Mouse (Mus musculus) myocyte (in vitro differentiated cells): Measurements from ENCODE around the gene Gnao1. TPM values are rescaled to one million over a fixed set of nuclear protein-coding genes. Genes with fewer than 3 reads are reported as not detected.

Source experiments
- H3K27me3 ChIP-seq: one replicate; pipeline ENCODE4 v1.6.1; 2011; ENCODE audit not compliant: control insufficient read depth, insufficient read depth, insufficient read length
- H3K36me3 ChIP-seq: one replicate; pipeline ENCODE4 v1.6.1; 2011; ENCODE audit not compliant: control insufficient read depth, insufficient read depth
- H3K4me2 ChIP-seq: one replicate; pipeline ENCODE4 v1.6.1; 2011; ENCODE audit warnings: low read depth, control low read depth
- H3K4me3 ChIP-seq: one replicate; pipeline ENCODE4 v1.5.1; 2011; ENCODE audit warnings: mild to moderate bottlenecking, control low read depth, moderate library complexity
- H3K79me2 ChIP-seq: one replicate; pipeline ENCODE4 v1.6.1; 2011; ENCODE audit not compliant: control insufficient read depth, insufficient read depth
- H3ac ChIP-seq: one replicate; pipeline ENCODE4 v1.6.1; 2011; ENCODE audit not compliant: control insufficient read depth, insufficient read length
- CEBPB ChIP-seq: IDR thresholded peaks from 2 replicates; pipeline ENCODE4 v1.6.1; 2011; ENCODE audit warnings: mild to moderate bottlenecking, moderate library complexity; ENCODE audit not compliant: poor library complexity, insufficient read depth, severe bottlenecking
- E2F4 ChIP-seq: IDR thresholded peaks from one replicate; pipeline ENCODE4 v1.6.1; 2011; ENCODE audit warnings: mild to moderate bottlenecking, control low read depth, moderate library complexity; ENCODE audit not compliant: insufficient read depth
- MAX ChIP-seq: IDR thresholded peaks from one replicate; pipeline ENCODE4 v1.6.1; 2011; ENCODE audit warnings: low read depth, mild to moderate bottlenecking, control low read depth
- MYOD1 ChIP-seq, 3 experiments: IDR thresholded peaks; one replicate each; pipeline ENCODE4 v1.6.1; 2011; ENCODE audit warnings: control low read depth in 2 of 3, low read depth in 2 of 3, mild to moderate bottlenecking in 2 of 3, moderate library complexity in 1 of 3; ENCODE audit not compliant: insufficient read length in 2 of 3, control insufficient read depth in 1 of 3
- MYOG ChIP-seq, 3 experiments: IDR thresholded peaks; one replicate each; pipeline ENCODE4 v1.6.1; 2011; ENCODE audit warnings: control low read depth in 2 of 3, low read depth in 2 of 3, mild to moderate bottlenecking in 2 of 3; ENCODE audit not compliant: insufficient read length in 2 of 3, control insufficient read depth in 1 of 3, insufficient read depth in 1 of 3
- POLR2A ChIP-seq: IDR thresholded peaks from one replicate; pipeline ENCODE4 v1.6.1; 2011; ENCODE audit warnings: low read depth, mild to moderate bottlenecking, control low read depth, moderate library complexity; ENCODE audit not compliant: insufficient read length
- POLR2AphosphoS2 ChIP-seq: IDR thresholded peaks from one replicate; pipeline ENCODE4 v1.6.1; 2011; ENCODE audit warnings: low read depth, control low read depth; ENCODE audit not compliant: insufficient read length
- REST ChIP-seq: IDR thresholded peaks from one replicate; pipeline ENCODE4 v1.6.1; 2011; ENCODE audit warnings: mild to moderate bottlenecking, control low read depth, moderate library complexity; ENCODE audit not compliant: insufficient read depth, insufficient read length
- SRF ChIP-seq: IDR thresholded peaks from one replicate; pipeline ENCODE4 v1.6.1; 2011; ENCODE audit warnings: low read depth; ENCODE audit not compliant: control insufficient read depth, insufficient read length
- TCF12 ChIP-seq: IDR thresholded peaks from one replicate; pipeline ENCODE4 v1.6.1; 2011; ENCODE audit warnings: mild to moderate bottlenecking, control low read depth; ENCODE audit not compliant: poor library complexity, insufficient read depth, severe bottlenecking
- TCF3 ChIP-seq: IDR thresholded peaks from one replicate; pipeline ENCODE4 v1.6.1; 2011; ENCODE audit warnings: low read depth, control low read depth; ENCODE audit not compliant: insufficient read length
- USF1 ChIP-seq: IDR thresholded peaks from one replicate; pipeline ENCODE4 v1.6.1; 2011; ENCODE audit warnings: low read depth, mild to moderate bottlenecking, control low read depth, moderate library complexity
- polyA plus RNA-seq: library from polyadenylated mRNA; unstranded; fragments of >200 nt; fragmentation: generic; extraction: Trizol; gene quantifications from one replicate; pipeline ENCODE4 v1.2.1, GENCODE M21; 2012; ENCODE audit warnings: missing spikeins

Gnao1 gene
- polyA plus RNA-seq, 1 experiment, result 31.8 TPM

- Histone ChIP-seq H3K4me2 (no peak overlapping the region), H3K79me2 (peaks cover 47% of the 10 kb centered on the region), H3K27me3 (no peaks in the 10 kb centered on the region), H3K36me3 (peaks cover 21% of the 10 kb centered on the region), H3ac (no peak overlapping the region), H3K4me3 (no peak overlapping the region)
- TF ChIP-seq SRF, result no peak
- no peak for TF ChIP-seq TCF3
- no peak for TF ChIP-seq E2F4
- no peak for TF ChIP-seq CEBPB
- no peak for TF ChIP-seq USF1
- no peak for TF ChIP-seq TCF12
- no peak for TF ChIP-seq POLR2AphosphoS2
- TF ChIP-seq POLR2A, result no peak
- TF ChIP-seq MYOD1 (IDR thresholded peaks at IDR 0.05; ENCODE audit: control insufficient read depth in 1 of 3, insufficient read length in 2 of 3, low read depth in 2 of 3), result no peak
- TF ChIP-seq REST, result no peak
- no peak for TF ChIP-seq MYOG (IDR thresholded peaks at IDR 0.05; ENCODE audit: control insufficient read depth in 1 of 3, insufficient read depth in 1 of 3, insufficient read length in 2 of 3, low read depth in 2 of 3)
- no peak for TF ChIP-seq MAX
Measured at GRCm38 (mm10) chr8:94004139-94004538, 194.4 kb downstream of the Gnao1 start.

- H3K4me2 ChIP-seq, result no peak overlapping the region
- peaks cover 5% of the 10 kb centered on the region for H3K36me3 ChIP-seq
- H3ac ChIP-seq, result no peak overlapping the region
- H3K27me3 ChIP-seq, result no peaks in the 10 kb centered on the region
- no peak for TF ChIP-seq REST
- TF ChIP-seq TCF3, result no peak
- TF ChIP-seq MYOD1 (IDR thresholded peaks at IDR 0.05; ENCODE audit: control insufficient read depth in 1 of 3, insufficient read length in 2 of 3, low read depth in 2 of 3), result no peak
- TF ChIP-seq SRF, result no peak
- TF ChIP-seq TCF12, result no peak
- TF ChIP-seq POLR2AphosphoS2, result no peak
- no peak for TF ChIP-seq USF1
- TF ChIP-seq MYOG (IDR thresholded peaks at IDR 0.05; ENCODE audit: control insufficient read depth in 1 of 3, insufficient read depth in 1 of 3, insufficient read length in 2 of 3, low read depth in 2 of 3), result no peak
- TF ChIP-seq POLR2A, result no peak
- no peak for TF ChIP-seq CEBPB
- peaks cover 74% of the 10 kb centered on the region for H3K79me2 ChIP-seq
- H3K4me3 ChIP-seq, result no peak overlapping the region
Measured at GRCm38 (mm10) chr8:94009243-94009845, 199.6 kb downstream of the Gnao1 start.

- H3K36me3 ChIP-seq, result no peaks in the 10 kb centered on the region
- H3K4me2 ChIP-seq, result peak overlapping the region; percentile 78
- no peaks in the 10 kb centered on the region for H3K27me3 ChIP-seq
- TF ChIP-seq TCF3, result no peak
- TF ChIP-seq TCF12, result no peak
- no peak for TF ChIP-seq MYOD1 (IDR thresholded peaks at IDR 0.05; ENCODE audit: control insufficient read depth in 1 of 3, insufficient read length in 2 of 3, low read depth in 2 of 3)
- TF ChIP-seq MYOG (IDR thresholded peaks at IDR 0.05; ENCODE audit: control insufficient read depth in 1 of 3, insufficient read depth in 1 of 3, insufficient read length in 2 of 3, low read depth in 2 of 3), result no peak
- no peak for TF ChIP-seq USF1
- no peak for TF ChIP-seq SRF
- no peak overlapping the region for H3ac ChIP-seq
- H3K79me2 ChIP-seq, result peaks cover 66% of the 10 kb centered on the region
- peak overlapping the region; percentile 71 for H3K4me3 ChIP-seq
Measured at GRCm38 (mm10) chr8:94010101-94010705, 200.4 kb downstream of the Gnao1 start.

- H3K27me3 ChIP-seq, result no peaks in the 10 kb centered on the region
- peak overlapping the region; percentile 97 for H3ac ChIP-seq
- peak overlapping the region; percentile 78 for H3K4me2 ChIP-seq
- H3K4me3 ChIP-seq, result peak overlapping the region; percentile 71
- TF ChIP-seq MAX (no peak), E2F4 (no peak), CEBPB (no peak), REST (no peak), MYOD1 (IDR thresholded peaks at IDR 0.05; ENCODE audit: control insufficient read depth in 1 of 3, insufficient read length in 2 of 3, low read depth in 2 of 3) (no peak), SRF (no peak), MYOG (IDR thresholded peaks at IDR 0.05; ENCODE audit: control insufficient read depth in 1 of 3, insufficient read depth in 1 of 3, insufficient read length in 2 of 3, low read depth in 2 of 3) (no peak), POLR2AphosphoS2 (no peak), TCF3 (no peak)
- no peaks in the 10 kb centered on the region for H3K36me3 ChIP-seq
- H3K79me2 ChIP-seq, result peaks cover 55% of the 10 kb centered on the region
Measured at GRCm38 (mm10) chr8:94011076-94012012, 201.6 kb downstream of the Gnao1 start.
